Mouse (Mus musculus) left cerebral cortex, postnatal 4 days (tissue): ENCODE data around the gene Abcc12. TPM values are rescaled to one million over a fixed set of nuclear protein-coding genes. Genes with fewer than 3 reads are reported as not detected.

ENCODE experiments used
- DNase-seq: peaks from one replicate; pipeline ENCODE4 v3.0.0-alpha.2; 2022
- intact Hi-C: fragments of 180-260 bp; cut with DNase I; formaldehyde crosslinking; loops from one replicate; pipeline ENCODE4 v1.15.1; 2025
- total RNA-seq, 2 experiments: library from RNA; stranded (reverse); gene quantifications; 2 replicates each; pipeline ENCODE4 v1.2.3; 2021

The Abcc12 gene
- total RNA-seq: under 1 TPM; 0.32 to 0.56 TPM

DNA sequence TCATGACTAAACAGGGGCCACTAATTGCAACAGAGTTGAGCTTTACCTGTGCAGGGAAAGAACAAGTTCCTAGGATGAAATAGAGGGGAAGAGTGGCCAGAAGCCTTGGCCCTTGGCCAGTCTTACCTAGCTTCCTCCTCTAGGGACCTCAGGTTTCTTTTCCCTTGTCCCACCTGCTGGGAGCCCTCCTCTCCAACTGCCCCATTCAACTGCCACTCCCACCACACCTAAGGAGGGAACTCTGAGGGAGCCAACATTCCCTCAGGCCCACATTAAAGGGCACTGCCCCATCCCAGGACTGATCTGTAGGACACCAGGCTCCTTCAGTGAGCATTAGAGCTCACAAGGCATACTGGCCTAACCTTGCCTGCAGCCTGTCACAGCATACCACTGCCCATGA lies at the start of gene Abcc12:
Abcc12 (minus strand) TSS at position 229 of the 400 bp plus-strand sequence.
- intact Hi-C loops: no loop called here
- no peak for DNase-seq

DNA sequence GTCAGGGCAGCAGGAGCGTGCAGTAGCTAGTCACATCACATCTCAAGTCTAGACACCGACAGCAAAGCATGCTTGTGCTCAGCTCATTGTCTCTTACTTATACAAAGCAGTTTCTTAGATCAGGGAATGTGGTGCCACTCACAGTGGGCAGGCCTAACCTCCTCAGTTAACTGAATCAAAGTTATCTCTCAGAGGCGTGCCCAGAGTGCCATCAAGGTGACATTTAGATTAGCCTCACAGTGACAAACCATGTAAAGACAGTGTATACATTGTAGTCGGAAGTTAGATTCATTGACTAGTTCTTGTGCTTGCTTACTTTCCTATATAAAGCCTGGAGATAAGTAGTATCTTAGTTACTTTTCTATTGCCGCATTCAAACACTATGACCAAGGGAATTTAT lies 49.7 kb upstream of the Abcc12 start:
- intact Hi-C loops: no loop called here
- no peak for DNase-seq

DNA sequence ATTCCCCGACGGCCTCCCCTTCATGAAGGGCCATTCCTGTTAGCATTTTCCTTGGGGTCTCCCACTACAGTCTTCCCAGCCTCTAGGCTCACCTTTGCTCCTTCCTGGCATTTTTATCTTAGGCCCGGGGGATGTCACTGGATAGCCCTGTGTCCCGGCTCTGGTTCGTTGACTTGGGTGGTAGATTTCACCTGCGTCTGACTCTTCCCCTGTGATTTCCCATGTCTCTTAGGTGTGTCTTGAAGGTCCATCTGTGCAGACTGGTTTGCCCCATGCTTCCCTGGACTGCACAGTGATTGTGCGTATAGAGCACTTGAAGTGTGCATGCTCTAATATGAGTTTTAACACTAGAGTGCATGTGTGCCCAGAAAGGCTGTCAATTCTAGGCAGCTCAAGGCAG lies 44.4 kb upstream of the Abcc12 start:
- intact Hi-C loops: no loop called here
- DNase-seq: no peak

DNA sequence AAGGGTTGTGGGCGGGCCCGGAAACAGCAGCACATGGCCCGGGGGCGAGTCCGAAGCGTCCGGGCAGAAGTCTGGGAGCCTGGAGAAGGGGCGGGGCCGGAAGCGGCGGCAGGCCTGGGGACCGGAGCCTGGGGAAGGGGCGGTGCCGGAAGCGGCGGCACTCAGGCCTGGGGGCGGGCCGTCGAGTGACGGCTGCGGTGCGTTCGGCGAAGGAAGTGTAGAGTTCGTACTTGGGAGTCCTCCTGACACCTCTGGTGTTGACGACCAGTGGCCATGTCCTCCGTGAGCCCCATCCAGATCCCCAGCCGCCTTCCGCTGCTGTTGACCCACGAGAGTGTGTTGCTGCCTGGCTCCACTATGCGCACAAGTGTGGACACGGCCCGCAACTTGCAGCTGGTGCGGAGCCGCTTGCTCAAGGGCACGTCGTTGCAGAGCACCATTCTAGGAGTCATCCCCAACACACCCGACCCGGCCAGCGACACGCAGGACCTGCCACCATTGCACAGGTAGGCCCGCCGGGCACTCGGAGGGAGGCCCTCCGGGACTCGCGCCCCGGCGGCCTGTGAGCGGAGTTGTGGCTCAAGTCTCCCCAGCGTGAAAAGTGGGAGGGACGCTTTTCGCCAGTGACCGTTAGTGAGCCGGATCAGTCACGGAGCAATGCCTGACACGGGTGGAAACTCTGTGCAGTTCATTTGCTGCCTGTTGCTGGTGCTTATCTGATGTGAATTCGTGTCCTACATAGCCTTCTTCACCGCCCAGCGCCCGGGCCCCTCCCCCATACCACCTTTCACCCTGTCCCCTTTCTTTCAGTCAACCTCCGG lies 43.6 kb upstream of the Abcc12 start, which contains the start of gene Lonp2:
Lonp2 (plus strand) TSS at position 133 of the 821 bp plus-strand sequence.
- DNase-seq: peak; percentile 98
- intact Hi-C loops: no loop called here

DNA sequence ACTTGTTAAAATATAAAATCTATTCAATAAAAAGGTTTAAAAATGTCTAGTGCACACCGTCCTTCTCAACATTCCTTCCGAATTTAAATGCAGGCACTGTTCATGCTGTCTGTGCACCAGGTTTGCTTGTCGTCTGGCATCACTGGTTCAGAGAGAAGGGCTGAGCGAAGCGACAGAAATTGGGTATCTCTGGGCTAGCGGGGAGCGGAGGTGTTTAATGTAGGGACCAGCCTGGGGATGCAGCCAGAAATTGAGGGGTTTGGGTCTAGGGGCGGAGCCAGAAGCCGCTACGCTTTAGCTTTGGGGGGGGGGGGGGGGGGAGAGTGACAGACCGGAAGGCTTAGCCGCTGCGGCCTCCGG lies 43.0 kb upstream of the Abcc12 start:
- no peak for DNase-seq
- intact Hi-C loops: no loop called here

DNA sequence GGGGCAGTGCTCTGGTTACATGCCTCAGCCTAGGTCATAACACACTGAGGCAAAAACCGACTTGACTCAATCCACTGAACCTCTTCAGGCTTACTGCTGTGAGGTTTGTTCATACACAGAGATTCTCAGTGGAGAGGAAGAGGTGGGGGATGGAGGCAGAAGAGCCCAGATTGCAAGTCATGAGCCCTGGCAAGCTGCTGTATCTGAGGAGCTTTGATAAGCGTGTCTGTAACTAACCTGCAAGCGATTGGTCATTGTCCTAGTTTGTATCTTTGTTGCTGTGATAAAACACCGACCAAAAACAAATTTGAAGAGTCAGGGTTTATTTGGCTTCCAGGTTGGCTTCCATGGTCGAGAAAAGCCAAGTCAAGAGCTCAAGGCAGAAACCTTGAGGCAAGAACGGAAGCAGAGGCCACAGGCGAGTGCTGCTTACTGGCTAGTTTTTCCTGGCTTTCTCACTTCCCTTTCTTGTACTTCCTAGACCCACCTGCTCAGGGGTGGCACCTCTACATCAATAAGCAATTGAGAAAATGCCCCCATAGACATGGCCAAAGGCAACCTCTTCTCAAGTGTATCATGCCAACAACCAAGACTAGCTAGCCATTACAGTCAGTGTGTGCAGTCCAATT lies 37.4 kb upstream of the Abcc12 start:
- intact Hi-C loops: no loop called here

DNA sequence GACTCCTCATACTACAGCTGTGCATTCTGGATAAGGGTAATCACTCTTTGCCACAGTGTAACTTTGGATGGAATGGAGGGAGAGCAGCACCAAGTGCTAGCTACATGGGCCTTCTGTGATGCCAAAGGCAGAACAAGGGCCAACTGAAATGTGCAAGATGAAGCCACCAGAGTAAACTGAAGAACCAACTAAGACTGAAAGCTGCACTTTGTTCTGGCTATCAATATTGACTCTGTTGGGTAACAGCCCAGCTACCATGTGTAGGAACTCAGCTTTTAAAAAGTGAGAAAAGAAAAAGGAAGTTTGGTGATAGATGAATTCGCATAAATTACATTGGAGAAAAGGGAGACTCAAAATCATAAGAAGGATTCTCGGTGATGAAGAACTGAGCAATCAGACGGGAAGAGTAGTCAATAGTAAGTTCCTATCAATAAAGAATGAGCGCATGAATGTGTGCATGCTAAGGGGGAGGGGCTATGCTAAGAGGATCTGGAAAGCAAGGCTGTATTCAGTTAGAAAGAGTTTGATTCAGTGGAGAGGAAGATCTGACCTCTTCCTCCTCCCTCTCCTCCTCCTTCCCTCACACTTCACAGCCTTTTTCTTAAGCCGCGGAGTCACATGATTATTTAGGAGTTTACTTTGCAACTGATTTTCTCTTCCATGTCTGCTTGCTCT lies 34.7 kb upstream of the Abcc12 start:
- no peak for DNase-seq
- intact Hi-C loops: no loop called here

More for the DNA sequence above, 37.4 kb upstream of the Abcc12 start:
- no peak for DNase-seq

DNA sequence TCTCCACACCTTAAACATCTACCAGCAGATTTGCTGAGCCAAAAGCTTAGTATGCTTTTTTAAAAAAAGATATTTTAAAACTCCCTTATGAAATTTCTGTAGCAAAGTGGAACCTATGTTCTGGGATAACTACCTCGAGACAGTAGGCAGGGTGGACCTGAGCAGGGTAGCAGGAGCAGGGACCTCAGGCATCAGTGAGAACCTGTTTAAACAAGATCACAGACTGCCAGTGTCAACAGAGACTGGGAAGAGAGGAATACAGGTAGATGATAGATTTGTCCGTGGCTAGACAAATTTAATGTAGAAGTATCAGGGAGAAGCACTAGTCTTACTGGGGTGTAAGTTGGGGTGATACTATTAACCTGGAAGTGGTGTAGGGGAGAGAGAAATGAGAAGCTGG lies 33.3 kb upstream of the Abcc12 start:
- intact Hi-C loops: no loop called here
- no peak for DNase-seq

DNA sequence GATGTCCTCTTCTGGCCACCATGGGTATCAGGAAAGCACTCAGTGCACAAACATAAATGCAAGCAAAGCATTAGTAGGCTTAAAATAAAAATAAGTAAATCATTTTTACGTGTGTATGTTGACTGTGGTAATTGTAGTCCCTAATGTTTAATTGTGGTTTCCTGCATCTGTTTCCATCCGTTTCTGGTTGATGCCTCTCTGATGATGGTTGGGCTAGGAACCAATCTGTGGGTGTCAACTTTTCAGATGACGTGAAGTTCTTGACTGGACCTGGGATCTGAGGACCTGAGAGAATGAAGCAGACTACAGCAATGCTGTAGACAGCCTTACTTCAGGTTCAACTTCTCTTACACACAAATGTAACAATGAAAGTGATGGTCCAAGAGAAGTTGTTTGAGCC lies 24.2 kb upstream of the Abcc12 start:
- DNase-seq: no peak
- intact Hi-C loops: no loop called here

DNA sequence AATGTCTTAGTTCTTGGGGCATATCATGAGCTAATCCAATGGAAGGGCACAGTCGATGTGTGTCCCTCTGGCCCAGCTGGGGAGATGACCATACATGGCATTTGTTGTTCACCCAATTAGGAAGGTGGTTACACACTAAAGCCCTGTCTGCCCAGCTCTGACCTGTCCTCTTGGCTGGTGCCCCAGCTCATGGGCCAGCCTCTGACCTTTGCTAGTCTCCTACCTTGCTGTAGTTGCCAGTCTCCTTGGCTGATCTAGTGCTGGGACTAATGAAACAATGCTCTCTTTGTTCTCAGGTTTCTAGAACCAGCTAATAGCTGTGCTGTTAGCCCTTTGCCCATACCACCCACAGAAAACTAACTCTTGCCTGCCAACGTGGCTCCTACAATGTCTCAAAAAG lies 22.7 kb upstream of the Abcc12 start:
- DNase-seq: no peak
- intact Hi-C loops: no loop called here

DNA sequence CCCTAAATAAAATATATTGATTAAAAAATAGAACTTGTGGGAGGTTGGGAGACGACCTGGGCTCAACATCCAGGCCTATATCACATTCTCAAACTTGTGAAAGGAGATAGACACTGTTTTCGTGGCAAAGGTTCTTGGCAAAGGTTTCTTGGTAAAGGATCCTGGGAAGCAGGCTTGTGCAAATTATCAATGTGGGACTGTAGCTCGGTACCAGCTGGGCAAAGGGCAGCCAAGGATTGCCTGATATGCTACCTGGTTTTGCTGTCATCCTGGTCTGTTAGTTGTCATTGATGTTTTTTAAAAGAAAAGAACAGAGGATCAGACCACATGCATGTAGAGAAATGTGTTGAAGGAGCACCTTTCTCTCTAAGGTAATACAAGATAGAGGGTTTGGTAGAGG lies 19.8 kb upstream of the Abcc12 start:
- intact Hi-C loops: no loop called here
- no peak for DNase-seq

DNA sequence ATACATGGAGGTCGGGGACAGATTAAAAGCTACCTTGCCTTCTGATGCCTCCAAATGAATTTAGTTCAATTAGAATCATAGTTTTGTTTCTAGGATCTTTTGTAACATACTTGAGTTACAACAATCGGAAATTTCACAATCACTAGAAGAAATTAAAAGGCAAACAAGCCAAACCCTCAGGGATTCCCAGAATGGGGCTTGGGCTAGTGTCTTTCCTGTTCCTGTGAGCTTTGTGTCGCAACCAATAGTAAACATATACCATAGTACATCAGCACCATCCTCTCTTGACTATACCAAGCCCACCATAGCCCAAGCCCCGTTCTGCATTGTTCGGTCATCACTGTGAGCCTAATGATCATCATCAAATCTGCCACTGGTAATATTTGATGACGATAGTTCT lies 18.8 kb upstream of the Abcc12 start:
- DNase-seq: no peak
- intact Hi-C loops: loop anchor here (10.0 kb wide), 1 partner anchor 1134 kb away; no protein-coding TSS in a partner anchor

DNA sequence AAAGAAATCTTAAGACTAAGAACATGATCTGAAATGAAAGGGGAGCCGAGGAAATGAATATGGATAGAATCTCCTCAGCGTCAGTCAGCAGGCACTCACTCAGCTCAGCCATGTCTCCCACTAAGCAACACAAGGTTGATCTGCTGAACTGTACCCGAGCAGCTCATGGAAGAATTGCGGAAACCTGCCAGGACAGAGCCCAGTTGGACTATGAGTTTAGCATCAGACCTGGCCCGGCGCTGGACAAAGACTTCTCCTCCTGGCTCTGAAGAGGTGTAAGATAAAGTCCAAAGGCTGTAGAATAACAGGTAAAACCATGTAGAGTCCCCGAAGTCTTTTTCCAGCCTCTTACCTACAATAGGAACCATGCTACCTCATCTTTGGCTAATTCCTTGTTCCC lies 17.2 kb upstream of the Abcc12 start:
- intact Hi-C loops: loop anchor here (10.0 kb wide), 1 partner anchor 1133 kb away; no protein-coding TSS in a partner anchor
- no peak for DNase-seq

DNA sequence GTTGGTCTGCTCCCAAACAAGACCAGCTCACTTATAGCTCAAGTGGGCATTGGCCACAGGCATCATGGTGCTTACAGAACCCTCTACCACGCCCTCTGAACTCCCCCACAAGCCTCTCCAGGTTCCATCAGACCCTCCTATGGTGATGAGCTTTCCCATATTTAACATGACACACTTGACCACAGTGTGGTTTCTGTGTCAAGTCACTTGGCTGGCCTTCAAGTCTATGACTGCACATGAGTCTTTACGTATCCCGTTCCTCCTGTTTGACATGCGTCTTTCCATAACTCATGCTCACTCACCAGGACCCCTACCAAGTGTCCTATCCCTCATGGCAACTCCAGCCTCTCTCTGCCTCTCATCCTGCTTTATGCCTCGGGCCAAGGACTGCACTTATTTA lies 15.2 kb upstream of the Abcc12 start:
- DNase-seq: no peak

DNA sequence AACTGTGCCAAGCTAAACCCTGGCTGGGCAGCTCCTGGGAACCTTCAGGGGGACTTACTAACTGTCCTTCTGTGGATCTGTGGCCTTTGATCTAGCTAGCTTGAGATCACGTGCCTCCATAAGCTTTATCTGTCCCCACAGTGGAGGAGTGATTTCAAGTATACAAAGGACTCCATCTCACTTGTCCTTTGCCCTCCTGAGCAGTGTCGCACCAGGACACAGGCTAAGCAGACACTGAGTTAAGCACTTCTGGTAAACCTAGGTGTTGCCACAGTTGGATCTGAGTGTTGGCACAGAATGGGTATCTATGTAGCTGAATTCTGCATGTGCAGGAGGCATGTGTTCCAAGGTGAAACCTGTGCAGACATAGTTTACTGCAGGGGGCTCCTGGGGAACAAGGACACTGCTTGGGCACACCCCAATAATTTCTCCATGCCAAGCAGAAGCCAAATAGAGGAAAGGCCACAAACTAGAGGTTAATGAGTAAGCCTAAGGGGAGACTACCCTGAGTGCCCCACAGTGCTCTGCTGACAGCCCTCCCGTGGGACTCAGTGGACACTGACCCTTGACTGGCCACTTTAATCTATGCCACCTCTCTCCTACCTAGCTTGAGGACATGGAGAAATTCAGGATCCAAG lies 13.8 kb upstream of the Abcc12 start:
- no peak for DNase-seq
- intact Hi-C loops: loop anchor here (10.0 kb wide), 1 partner anchor 1129 kb away; no protein-coding TSS in a partner anchor

More for the DNA sequence above, 15.2 kb upstream of the Abcc12 start:
- intact Hi-C loops: loop anchor here (10.0 kb wide), 1 partner anchor 1131 kb away; no protein-coding TSS in a partner anchor

DNA sequence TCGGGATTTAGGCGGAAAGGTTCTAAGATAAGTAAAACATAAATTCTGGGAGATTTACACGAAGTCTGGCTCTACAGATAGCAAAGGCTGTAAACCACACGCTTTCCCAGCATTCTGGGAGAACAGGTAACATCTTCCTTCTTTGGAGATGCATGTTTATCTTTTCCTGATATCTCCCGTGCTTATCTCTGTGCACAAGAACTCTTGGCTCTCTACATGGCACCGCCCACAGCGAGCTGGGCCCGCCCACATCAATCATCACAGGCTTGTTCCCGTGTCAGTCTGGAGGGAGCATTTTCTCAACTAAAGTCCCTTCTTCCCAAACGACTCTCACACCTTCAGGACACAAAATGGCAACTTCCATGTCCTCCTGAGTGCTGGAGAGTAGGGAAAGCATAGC lies 12.6 kb upstream of the Abcc12 start:
- intact Hi-C loops: loop anchor here (10.0 kb wide), 1 partner anchor 1128 kb away; no protein-coding TSS in a partner anchor
- no peak for DNase-seq

DNA sequence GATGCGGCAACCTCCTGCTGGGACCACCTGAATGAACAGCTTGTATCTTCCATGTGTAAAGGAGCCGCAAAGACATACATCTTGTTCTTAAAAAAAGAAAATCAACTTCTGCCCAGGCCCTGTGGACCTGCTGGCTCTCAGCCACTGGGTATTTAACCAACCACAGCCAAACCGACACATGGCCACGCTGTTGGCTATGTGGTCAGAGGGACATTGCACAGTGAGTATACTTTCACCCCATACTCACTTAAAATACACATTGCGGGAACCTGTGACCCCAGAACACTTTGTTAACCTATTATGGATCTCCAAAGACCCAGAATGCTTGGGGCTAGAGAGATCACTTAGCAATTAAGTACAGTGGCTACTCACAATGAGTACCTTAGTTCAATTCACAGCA lies 7.9 kb upstream of the Abcc12 start:
- no peak for DNase-seq
- intact Hi-C loops: loop anchor here (5.0 kb wide), 1 partner anchor 319 kb away; no protein-coding TSS in a partner anchor

DNA sequence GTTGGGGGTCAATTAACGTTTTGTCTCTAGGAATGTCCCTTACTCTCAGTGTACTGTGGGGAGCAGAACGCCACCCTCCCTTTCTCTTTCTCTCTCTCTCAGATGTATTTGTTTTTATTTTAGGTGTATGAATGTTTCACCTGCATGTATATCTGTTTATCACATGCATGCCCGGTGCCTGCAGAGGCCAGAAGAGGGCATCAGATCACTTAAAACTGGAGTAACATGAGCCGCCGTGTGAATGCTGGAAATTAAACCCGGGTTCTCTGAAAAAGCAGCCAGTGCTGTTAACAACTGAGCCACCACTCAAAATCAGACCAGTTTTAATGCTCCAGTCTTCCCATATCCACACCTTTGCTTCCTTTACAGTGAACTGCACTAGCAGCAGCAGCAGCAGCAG lies 6.2 kb upstream of the Abcc12 start:
- intact Hi-C loops: loop anchor here (5.0 kb wide), 1 partner anchor 321 kb away; no protein-coding TSS in a partner anchor

DNA sequence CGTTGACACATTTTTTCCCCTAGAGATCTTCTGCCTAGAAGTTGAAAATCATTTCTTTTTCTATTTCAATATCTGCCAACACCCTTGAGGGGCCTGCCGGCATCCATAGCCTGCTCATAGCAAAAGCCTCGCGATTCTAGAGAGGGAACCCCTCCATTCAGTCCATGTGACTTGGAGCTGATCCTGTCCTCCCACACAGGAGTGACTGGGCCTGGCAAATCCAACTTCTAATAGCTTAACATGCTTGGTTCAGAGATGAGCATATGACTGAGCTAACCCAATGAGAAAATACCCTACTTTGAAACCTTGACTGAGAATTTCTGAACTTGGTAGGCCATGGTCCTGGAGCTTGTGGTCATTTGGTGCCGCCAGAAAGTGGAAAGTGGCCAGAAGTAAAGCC lies 5.6 kb upstream of the Abcc12 start:
- DNase-seq: no peak
- intact Hi-C loops: loop anchor here (5.0 kb wide), 1 partner anchor 321 kb away; no protein-coding TSS in a partner anchor

More for the DNA sequence above, 6.2 kb upstream of the Abcc12 start:
- no peak for DNase-seq

DNA sequence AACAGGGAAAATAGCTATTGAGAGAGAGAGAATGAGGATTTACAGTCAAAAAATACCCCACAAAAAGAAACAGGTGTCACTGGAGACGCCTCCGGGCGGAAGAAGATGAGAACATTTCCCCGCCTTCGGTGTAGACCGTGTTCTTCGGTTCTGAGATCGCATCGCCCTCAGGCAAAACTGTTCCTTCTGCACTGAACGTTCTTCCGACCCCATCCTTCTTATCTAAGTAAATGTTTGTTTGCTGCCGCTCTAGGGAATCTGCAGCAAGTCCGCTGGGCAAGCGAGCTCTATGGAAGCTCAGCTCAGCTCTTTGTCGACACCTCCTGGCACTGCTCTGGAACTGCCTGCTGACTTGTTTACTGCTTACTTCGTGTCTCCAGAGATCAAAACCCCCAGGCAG lies 5.0 kb upstream of the Abcc12 start:
- intact Hi-C loops: loop anchor here (1.0 to 5.0 kb wide), 3 partner anchors 322 to 982 kb away; no protein-coding TSS in a partner anchor
- DNase-seq: peak; percentile 83
